Mouse (Mus musculus): ENCODE measurements around the gene Olfr1295. TPM values are rescaled to one million over a fixed set of nuclear protein-coding genes. Genes with fewer than 3 reads are reported as not detected.

Olfr1295 gene
- not detected for total RNA-seq (2023)

DNA sequence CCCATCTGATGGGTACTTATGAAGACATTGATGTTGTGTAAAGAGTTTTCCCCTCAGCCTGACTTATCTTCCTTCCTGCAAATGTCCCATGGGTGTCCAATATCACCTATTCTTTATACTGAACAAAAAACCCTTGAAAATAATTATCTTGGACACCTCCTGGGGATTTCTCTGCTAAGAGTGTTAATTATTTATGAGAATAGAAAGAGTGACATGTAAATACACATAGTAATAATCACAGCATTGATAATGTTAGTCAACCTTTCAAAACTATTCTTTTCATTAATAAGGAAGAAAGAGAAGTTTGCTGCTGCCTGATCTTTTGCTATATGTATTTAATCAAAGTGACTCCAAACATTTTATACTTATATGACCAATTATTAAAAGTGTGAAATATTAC is at the start of gene Olfr1295:
Gene Olfr1295 (minus strand): TSS at position 101 of the 400 bp plus-strand sequence.

DNA sequence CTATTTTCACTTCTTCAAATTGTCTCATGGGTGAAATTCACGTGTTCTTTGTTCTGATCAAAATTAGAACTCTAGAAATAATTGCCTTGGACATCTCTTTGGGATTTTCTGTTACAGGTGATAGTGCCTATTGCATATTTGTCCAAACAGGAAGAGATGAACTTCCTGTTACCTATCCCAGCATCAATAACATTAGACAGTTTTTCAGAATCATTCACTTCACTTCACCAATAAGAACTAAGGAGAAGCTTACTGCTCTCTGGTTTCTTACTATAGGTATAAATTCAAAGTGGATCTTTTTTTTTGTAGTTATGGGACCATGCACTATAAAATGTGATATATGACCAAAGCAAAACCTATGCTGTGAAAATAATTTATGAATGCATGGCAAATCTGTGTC is 29.3 kb downstream of the Olfr1295 start, which contains the start of gene Olfr1294:
Gene Olfr1294 (minus strand): TSS at position 101 of the 400 bp plus-strand sequence.

DNA sequence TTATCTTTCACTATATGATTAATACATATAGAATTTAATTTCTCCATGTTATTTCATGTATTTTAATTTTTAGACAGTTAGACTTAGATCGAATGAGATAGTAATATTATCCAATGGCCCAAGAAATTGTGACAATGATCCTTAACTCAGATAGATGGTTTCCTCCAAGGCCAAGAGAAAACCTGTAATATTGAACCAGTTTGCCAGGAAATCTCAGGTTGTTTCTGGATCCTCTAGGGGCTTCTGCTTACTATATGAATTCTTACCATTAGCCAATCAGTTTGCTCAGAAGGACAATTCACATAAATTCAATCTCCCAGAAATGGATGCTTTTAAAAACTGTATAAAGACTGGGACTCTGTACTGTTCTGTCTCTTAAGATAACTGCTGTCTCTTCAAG is 44.6 kb downstream of the Olfr1295 start, which contains the start of gene Olfr1293-ps:
Gene Olfr1293-ps (plus strand): TSS at position 301 of the 400 bp plus-strand sequence.

Other genes starting within 250 kb of the Olfr1295 start
- gene Olfr1281, start 243.2 kb downstream of the Olfr1295 start, total RNA-seq (2023), result not detected
- not detected for gene Olfr1282, start 233.6 kb downstream of the Olfr1295 start, total RNA-seq (2023)
- not detected for gene Olfr1283, start 202.9 kb downstream of the Olfr1295 start, total RNA-seq (2023)
- not detected for gene Olfr1284, start 194.2 kb downstream of the Olfr1295 start, total RNA-seq (2023)
- gene Olfr1286, start 146.6 kb downstream of the Olfr1295 start, total RNA-seq (2023), result not detected
- gene Olfr1287, start 120.5 kb downstream of the Olfr1295 start, total RNA-seq (2023), result not detected
- gene Olfr1288, start 95.6 kb downstream of the Olfr1295 start, total RNA-seq (2023), result not detected
- gene Olfr1289, start 88.9 kb downstream of the Olfr1295 start, total RNA-seq (2023), result not detected
- not detected for gene Olfr1290, start 75.9 kb downstream of the Olfr1295 start, total RNA-seq (2023)
- gene Olfr1291-ps1, start 72.5 kb downstream of the Olfr1295 start, total RNA-seq (2023), result not detected
- gene Olfr1293-ps, start 44.5 kb downstream of the Olfr1295 start, total RNA-seq (2023), result not detected
- gene Olfr1294, start 29.4 kb downstream of the Olfr1295 start, total RNA-seq (2023), result not detected
- not detected for gene Olfr1297, start 56.8 kb upstream of the Olfr1295 start, total RNA-seq (2023)
- not detected for gene Olfr1298, start 79.5 kb upstream of the Olfr1295 start, total RNA-seq (2023)
- gene Olfr1299, start 91.7 kb upstream of the Olfr1295 start, total RNA-seq (2023), result not detected
- not detected for gene Olfr1301, start 181.3 kb upstream of the Olfr1295 start, total RNA-seq (2023)
- not detected for gene Olfr1302, start 207.7 kb upstream of the Olfr1295 start, total RNA-seq (2023)